Mouse (Mus musculus): ENCODE data around the gene Ckap2l. TPM values are rescaled to one million over a fixed set of nuclear protein-coding genes. Genes with fewer than 3 reads are reported as not detected.

Ckap2l gene
- polyA plus RNA-seq, 1 experiment from 2014 or later, result 22.5 TPM

DNA sequence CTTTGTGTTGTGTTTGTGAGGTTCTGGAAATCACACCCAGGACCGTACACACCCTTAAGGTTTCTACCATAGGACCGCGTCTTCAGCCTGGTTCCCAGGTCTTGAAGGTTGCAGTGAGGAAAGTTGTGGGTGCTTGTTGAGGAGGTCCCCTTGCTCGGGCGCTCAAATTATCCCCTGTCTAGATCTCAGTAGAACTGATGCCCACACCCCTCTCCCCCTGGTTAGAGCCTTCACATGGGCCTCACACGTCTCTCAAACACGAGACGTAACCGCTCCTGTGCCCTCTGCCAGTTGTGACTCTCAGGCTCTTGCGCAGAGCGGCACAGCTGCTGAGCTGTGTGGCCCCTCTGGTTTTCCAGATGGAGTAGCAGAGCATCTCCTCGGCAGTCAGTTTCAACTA is 50.1 kb downstream of the Ckap2l start:
- H3K4me2 ChIP-seq, result no peak overlapping the region
- WGBS (ENCODE audit: insufficient replicate concordance), result 89% methylated on average over 12 of the region's 12 CpGs
- peaks cover 6% of the 10 kb centered on the region; the same call in 1 of the 2 replicates for H3K27me3 ChIP-seq
- H3K36me3 ChIP-seq, result no peaks in the 10 kb centered on the region
- peaks cover 48% of the 10 kb centered on the region for H3K4me1 ChIP-seq (replicated peaks)
- H3K9ac ChIP-seq, result no peak overlapping the region
- H3K9me3 ChIP-seq (replicated peaks), result no peaks in the 10 kb centered on the region
- DNase-seq (no peak), ATAC-seq (ENCODE audit: low read depth) (no peak)
- H3K27ac ChIP-seq, result peak overlapping the region; percentile 13; the same call in 1 of the 2 replicates
- H3K4me3 ChIP-seq (replicated peaks), result no peak overlapping the region

GRCm38 (mm10) chr2:129246436-129246835 is 50.6 kb downstream of the Ckap2l start:
- H3K36me3 ChIP-seq, result no peaks in the 10 kb centered on the region
- no peak overlapping the region for H3K4me2 ChIP-seq
- no peaks in the 10 kb centered on the region for H3K9me3 ChIP-seq (replicated peaks)
- H3K9ac ChIP-seq, result no peak overlapping the region
- H3K27me3 ChIP-seq, result peaks cover 6% of the 10 kb centered on the region; the same call in 1 of the 2 replicates
- peak overlapping the region; percentile 13; the same call in 1 of the 2 replicates for H3K27ac ChIP-seq
- 69% methylated on average over 7 of the region's 7 CpGs for WGBS (ENCODE audit: insufficient replicate concordance)
- peaks cover 51% of the 10 kb centered on the region for H3K4me1 ChIP-seq (replicated peaks)
- H3K4me3 ChIP-seq (replicated peaks), result no peak overlapping the region
- ATAC-seq (ENCODE audit: low read depth), result no peak
- no peak for DNase-seq

DNA sequence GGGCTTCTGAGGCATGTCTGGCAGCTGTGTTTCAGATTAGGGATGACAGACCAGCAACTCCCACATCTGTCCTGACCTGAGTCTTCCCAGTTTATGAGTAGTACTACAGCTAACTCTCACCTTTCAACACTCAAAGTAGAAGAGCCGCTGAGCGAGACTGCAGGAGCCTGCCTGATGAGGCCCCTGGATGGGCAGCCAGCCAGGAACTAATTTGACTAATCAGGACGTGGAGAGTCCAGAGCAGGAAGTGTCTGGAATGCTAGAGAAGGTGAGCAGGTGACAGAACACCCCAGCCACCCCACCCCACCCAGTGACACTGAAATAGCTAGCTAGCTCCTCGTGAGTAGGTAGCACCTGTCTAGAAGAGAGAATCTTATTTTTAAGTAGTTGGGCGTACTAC is 51.4 kb downstream of the Ckap2l start:
- no peak for DNase-seq
- Histone ChIP-seq H3K9me3 (replicated peaks) (no peaks in the 10 kb centered on the region), H3K4me3 (replicated peaks) (no peak overlapping the region), H3K27ac (peak overlapping the region; percentile 26; the same call in 1 of the 2 replicates), H3K4me1 (replicated peaks) (peaks cover 58% of the 10 kb centered on the region), H3K36me3 (no peaks in the 10 kb centered on the region), H3K27me3 (peaks cover 6% of the 10 kb centered on the region; the same call in 1 of the 2 replicates), H3K4me2 (no peak overlapping the region), H3K9ac (0 out of 2 replicates have a peak overlapping the region, but pooled peaks have one; percentile 1)
- 64% methylated on average over 5 of the region's 5 CpGs for WGBS (ENCODE audit: insufficient replicate concordance)
- ATAC-seq (ENCODE audit: low read depth), result no peak

DNA sequence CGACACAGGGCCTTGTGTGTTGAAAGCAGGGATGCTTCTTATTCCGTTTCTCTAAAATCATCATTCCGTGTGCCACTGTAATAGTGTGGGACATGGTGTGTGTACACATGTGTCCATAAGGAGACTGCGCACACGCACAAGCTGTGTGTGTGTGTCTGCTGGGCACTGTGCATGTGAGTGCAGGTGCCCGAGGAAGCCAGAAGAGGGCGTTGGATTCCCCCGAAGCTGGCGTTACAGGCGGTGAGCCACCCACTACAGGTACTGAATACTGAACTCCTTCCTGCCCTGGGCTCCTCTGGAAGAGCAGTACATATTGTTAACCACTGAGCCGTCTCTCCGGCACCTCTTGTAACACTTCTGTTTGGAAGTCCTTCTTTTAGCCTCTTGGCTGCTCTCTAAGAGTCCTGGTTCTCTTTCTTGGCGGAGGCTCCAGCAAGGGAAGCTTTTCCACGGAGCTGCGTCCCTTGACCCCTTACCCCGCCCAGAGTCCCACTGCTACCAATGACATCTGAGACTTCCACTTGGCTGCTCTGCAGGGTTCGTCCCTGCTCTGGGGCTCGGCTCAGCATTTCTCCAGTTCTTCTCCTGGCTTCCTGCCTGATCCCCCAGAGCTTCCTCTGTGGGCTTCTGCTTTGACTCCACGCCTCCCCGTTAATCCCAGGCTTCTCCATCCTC is 52.4 kb downstream of the Ckap2l start:
- Histone ChIP-seq H3K4me2 (no peak overlapping the region), H3K4me1 (replicated peaks) (peaks cover 69% of the 10 kb centered on the region), H3K9me3 (replicated peaks) (no peaks in the 10 kb centered on the region), H3K27ac (peak overlapping the region; percentile 91), H3K9ac (no peak overlapping the region), H3K27me3 (peaks cover 6% of the 10 kb centered on the region; the same call in 1 of the 2 replicates), H3K36me3 (no peaks in the 10 kb centered on the region), H3K4me3 (replicated peaks) (no peak overlapping the region)
- ATAC-seq (ENCODE audit: low read depth), result no peak
- 78% methylated on average over 20 of the region's 20 CpGs for WGBS (ENCODE audit: insufficient replicate concordance)
- no peak for DNase-seq

DNA sequence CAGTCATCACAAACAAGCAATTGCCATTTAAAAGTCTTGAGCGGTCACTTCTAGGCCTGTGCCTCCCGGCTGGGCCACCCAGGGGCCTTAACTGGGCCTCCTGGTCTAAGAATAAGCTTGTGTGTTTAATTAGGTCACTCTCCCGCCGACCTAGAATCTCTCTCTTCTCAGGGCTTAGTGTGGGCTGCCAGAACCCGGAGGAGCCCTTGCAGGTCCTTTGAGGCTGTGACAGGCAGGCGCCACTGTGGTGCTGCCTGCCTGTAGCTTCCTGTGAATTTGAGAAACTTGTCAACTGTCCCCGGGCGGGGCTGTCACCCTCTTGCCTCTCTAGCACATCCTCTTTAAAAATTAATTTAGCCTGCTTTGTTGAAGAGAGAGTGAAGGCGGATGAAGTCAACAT is 53.2 kb downstream of the Ckap2l start:
- Histone ChIP-seq H3K36me3 (no peaks in the 10 kb centered on the region), H3K9me3 (replicated peaks) (no peaks in the 10 kb centered on the region), H3K9ac (peak overlapping the region; percentile 40), H3K27me3 (peaks cover 6% of the 10 kb centered on the region; the same call in 1 of the 2 replicates), H3K4me2 (no peak overlapping the region), H3K4me1 (replicated peaks) (peaks cover 77% of the 10 kb centered on the region), H3K4me3 (replicated peaks) (no peak overlapping the region), H3K27ac (peak overlapping the region; percentile 91)
- 47% methylated on average over 9 of the region's 9 CpGs for WGBS (ENCODE audit: insufficient replicate concordance)
- DNase-seq, result no peak
- no peak for ATAC-seq (ENCODE audit: low read depth)

DNA sequence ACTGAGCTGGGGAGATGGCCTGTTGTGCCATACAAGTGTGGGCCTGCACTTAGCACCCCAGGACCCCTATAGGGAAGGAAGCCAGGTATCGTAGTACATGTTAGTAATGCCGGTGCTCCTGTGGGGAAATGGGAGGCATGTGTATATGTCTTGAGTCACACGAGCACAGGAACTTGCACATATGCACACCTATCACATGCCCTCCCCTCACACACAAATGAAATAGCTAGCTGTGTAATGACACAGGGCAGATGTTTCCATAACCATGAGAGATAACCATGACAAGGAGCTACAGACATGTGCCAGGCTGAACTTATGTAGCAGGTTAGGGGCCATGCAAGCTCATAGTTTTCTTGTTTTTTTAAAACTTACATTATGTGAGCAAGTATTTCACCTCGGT is 54.0 kb downstream of the Ckap2l start:
- no peaks in the 10 kb centered on the region for H3K9me3 ChIP-seq (replicated peaks)
- DNase-seq (peak; percentile 27), ATAC-seq (ENCODE audit: low read depth) (peak; percentile 43)
- peak overlapping the region; percentile 91 for H3K27ac ChIP-seq
- H3K36me3 ChIP-seq, result no peaks in the 10 kb centered on the region
- H3K4me3 ChIP-seq (replicated peaks), result no peak overlapping the region
- WGBS (ENCODE audit: insufficient replicate concordance), result 56% methylated on average over 4 of the region's 4 CpGs
- H3K27me3 ChIP-seq, result peaks cover 6% of the 10 kb centered on the region; the same call in 1 of the 2 replicates
- no peak overlapping the region for H3K4me2 ChIP-seq
- H3K9ac ChIP-seq, result peak overlapping the region; percentile 44; the same call in 1 of the 2 replicates
- peaks cover 82% of the 10 kb centered on the region for H3K4me1 ChIP-seq (replicated peaks)

- 0 out of 2 replicates have a peak, but pooled peaks cover 3% of the 10 kb centered on the region for H3K27me3 ChIP-seq
- H3K9me3 ChIP-seq (replicated peaks), result no peaks in the 10 kb centered on the region
- H3K4me2 ChIP-seq, result peak overlapping the region; percentile 37; the same call in 1 of the 2 replicates
- 66% methylated on average over 7 of the region's 7 CpGs for WGBS (ENCODE audit: insufficient replicate concordance)
- H3K4me3 ChIP-seq (replicated peaks), result no peak overlapping the region
- peak overlapping the region; percentile 69 for H3K9ac ChIP-seq
- H3K36me3 ChIP-seq, result no peaks in the 10 kb centered on the region
- peak overlapping the region; percentile 91 for H3K27ac ChIP-seq
- peaks cover 78% of the 10 kb centered on the region for H3K4me1 ChIP-seq (replicated peaks)
- ATAC-seq (ENCODE audit: low read depth) (no peak), DNase-seq (no peak)
These were observed 54.9 kb downstream of the Ckap2l start for GRCm38 (mm10) chr2:129241845-129242833.

GRCm38 (mm10) chr2:129240726-129241432 is 56.1 kb downstream of the Ckap2l start:
- WGBS (ENCODE audit: insufficient replicate concordance), result 53% methylated on average over 9 of the region's 9 CpGs
- DNase-seq (peak; percentile 74), ATAC-seq (ENCODE audit: low read depth) (peak; percentile 93)
- Histone ChIP-seq H3K4me3 (replicated peaks) (no peak overlapping the region), H3K36me3 (no peaks in the 10 kb centered on the region), H3K9me3 (replicated peaks) (no peaks in the 10 kb centered on the region), H3K9ac (peak overlapping the region; percentile 69), H3K4me2 (peak overlapping the region; percentile 37), H3K4me1 (replicated peaks) (peaks cover 84% of the 10 kb centered on the region), H3K27me3 (no peaks in the 10 kb centered on the region), H3K27ac (peak overlapping the region; percentile 91)

DNA sequence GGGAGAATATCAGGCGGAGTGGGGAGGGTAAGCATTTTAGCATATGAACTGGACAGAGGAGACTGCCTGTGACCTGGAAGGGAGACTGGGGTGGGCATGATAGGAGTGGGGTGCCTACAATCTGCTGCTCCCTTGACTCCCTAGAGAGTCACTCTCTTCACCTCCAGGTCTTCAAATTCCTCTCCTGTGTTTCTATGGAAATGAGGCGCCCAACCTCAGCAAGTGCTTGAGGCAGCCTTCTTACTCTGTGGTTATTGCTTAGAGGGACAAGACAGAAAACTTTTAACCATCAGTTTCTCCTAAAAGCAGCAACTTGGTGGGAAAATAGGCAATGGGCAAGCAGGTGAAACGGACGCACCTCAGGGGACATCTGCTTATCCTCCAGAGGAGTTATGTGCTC is 60.5 kb downstream of the Ckap2l start:
- H3K9me3 ChIP-seq (replicated peaks), result no peaks in the 10 kb centered on the region
- H3K9ac ChIP-seq, result peak overlapping the region; percentile 46
- DNase-seq, result no peak
- no peak for ATAC-seq (ENCODE audit: low read depth)
- no peaks in the 10 kb centered on the region for H3K27me3 ChIP-seq
- H3K4me1 ChIP-seq (replicated peaks), result peaks cover 82% of the 10 kb centered on the region
- H3K36me3 ChIP-seq, result no peaks in the 10 kb centered on the region
- H3K4me3 ChIP-seq (replicated peaks), result no peak overlapping the region
- WGBS (ENCODE audit: insufficient replicate concordance), result 89% methylated on average over 4 of the region's 4 CpGs
- H3K27ac ChIP-seq, result peak overlapping the region; percentile 74
- no peak overlapping the region for H3K4me2 ChIP-seq

DNA sequence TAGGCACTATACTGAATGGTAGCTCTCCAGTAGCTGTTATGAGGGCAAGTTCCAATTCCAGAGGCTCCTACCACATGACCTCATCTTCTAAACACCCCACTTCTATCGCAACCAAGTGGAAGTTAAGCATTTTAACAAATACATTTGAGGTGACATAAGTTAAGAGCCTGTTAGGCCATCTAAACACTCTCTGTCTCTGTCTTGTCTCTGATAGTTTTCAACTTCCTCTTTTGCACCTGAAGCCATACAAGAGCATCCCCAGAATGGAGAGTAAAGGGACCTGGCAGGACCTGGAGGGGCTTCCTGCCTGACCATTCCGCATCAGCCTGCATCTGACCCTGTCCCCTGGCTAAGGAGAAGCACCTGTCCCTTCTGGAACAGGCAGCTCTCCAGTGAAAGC is 62.3 kb downstream of the Ckap2l start:
- peak overlapping the region; percentile 75 for H3K9ac ChIP-seq
- peaks cover 79% of the 10 kb centered on the region for H3K4me1 ChIP-seq (replicated peaks)
- no peaks in the 10 kb centered on the region for H3K9me3 ChIP-seq (replicated peaks)
- DNase-seq (no peak), ATAC-seq (ENCODE audit: low read depth) (no peak)
- no peaks in the 10 kb centered on the region for H3K27me3 ChIP-seq
- peak overlapping the region; percentile 60; the same call in 1 of the 2 replicates for H3K4me2 ChIP-seq
- no peak overlapping the region for H3K4me3 ChIP-seq (replicated peaks)
- peak overlapping the region; percentile 94 for H3K27ac ChIP-seq
- 46% methylated on average over 2 of the region's 2 CpGs for WGBS (ENCODE audit: insufficient replicate concordance)
- no peaks in the 10 kb centered on the region for H3K36me3 ChIP-seq
